Mouse (Mus musculus) myocyte (in vitro differentiated cells): Measurements from ENCODE around the gene Il4. TPM values are rescaled to one million over a fixed set of nuclear protein-coding genes. Genes with fewer than 3 reads are reported as not detected.

Experiments used
- H3K27me3 ChIP-seq: one replicate; pipeline ENCODE4 v1.6.1; 2011; ENCODE audit not compliant: control insufficient read depth, insufficient read depth, insufficient read length
- H3K36me3 ChIP-seq: one replicate; pipeline ENCODE4 v1.6.1; 2011; ENCODE audit not compliant: control insufficient read depth, insufficient read depth
- H3K4me2 ChIP-seq: one replicate; pipeline ENCODE4 v1.6.1; 2011; ENCODE audit warnings: low read depth, control low read depth
- H3K4me3 ChIP-seq: one replicate; pipeline ENCODE4 v1.5.1; 2011; ENCODE audit warnings: mild to moderate bottlenecking, control low read depth, moderate library complexity
- H3K79me2 ChIP-seq: one replicate; pipeline ENCODE4 v1.6.1; 2011; ENCODE audit not compliant: control insufficient read depth, insufficient read depth
- H3ac ChIP-seq: one replicate; pipeline ENCODE4 v1.6.1; 2011; ENCODE audit not compliant: control insufficient read depth, insufficient read length
- CEBPB ChIP-seq: IDR thresholded peaks from 2 replicates; pipeline ENCODE4 v1.6.1; 2011; ENCODE audit warnings: mild to moderate bottlenecking, moderate library complexity; ENCODE audit not compliant: poor library complexity, insufficient read depth, severe bottlenecking
- E2F4 ChIP-seq: IDR thresholded peaks from one replicate; pipeline ENCODE4 v1.6.1; 2011; ENCODE audit warnings: mild to moderate bottlenecking, control low read depth, moderate library complexity; ENCODE audit not compliant: insufficient read depth
- MAX ChIP-seq: IDR thresholded peaks from one replicate; pipeline ENCODE4 v1.6.1; 2011; ENCODE audit warnings: low read depth, mild to moderate bottlenecking, control low read depth
- MYOD1 ChIP-seq, 3 experiments: IDR thresholded peaks; one replicate each; pipeline ENCODE4 v1.6.1; 2011; ENCODE audit warnings: control low read depth in 2 of 3, low read depth in 2 of 3, mild to moderate bottlenecking in 2 of 3, moderate library complexity in 1 of 3; ENCODE audit not compliant: insufficient read length in 2 of 3, control insufficient read depth in 1 of 3
- MYOG ChIP-seq, 3 experiments: IDR thresholded peaks; one replicate each; pipeline ENCODE4 v1.6.1; 2011; ENCODE audit warnings: control low read depth in 2 of 3, low read depth in 2 of 3, mild to moderate bottlenecking in 2 of 3; ENCODE audit not compliant: insufficient read length in 2 of 3, control insufficient read depth in 1 of 3, insufficient read depth in 1 of 3
- POLR2A ChIP-seq: IDR thresholded peaks from one replicate; pipeline ENCODE4 v1.6.1; 2011; ENCODE audit warnings: low read depth, mild to moderate bottlenecking, control low read depth, moderate library complexity; ENCODE audit not compliant: insufficient read length
- POLR2AphosphoS2 ChIP-seq: IDR thresholded peaks from one replicate; pipeline ENCODE4 v1.6.1; 2011; ENCODE audit warnings: low read depth, control low read depth; ENCODE audit not compliant: insufficient read length
- REST ChIP-seq: IDR thresholded peaks from one replicate; pipeline ENCODE4 v1.6.1; 2011; ENCODE audit warnings: mild to moderate bottlenecking, control low read depth, moderate library complexity; ENCODE audit not compliant: insufficient read depth, insufficient read length
- SRF ChIP-seq: IDR thresholded peaks from one replicate; pipeline ENCODE4 v1.6.1; 2011; ENCODE audit warnings: low read depth; ENCODE audit not compliant: control insufficient read depth, insufficient read length
- TCF12 ChIP-seq: IDR thresholded peaks from one replicate; pipeline ENCODE4 v1.6.1; 2011; ENCODE audit warnings: mild to moderate bottlenecking, control low read depth; ENCODE audit not compliant: poor library complexity, insufficient read depth, severe bottlenecking
- TCF3 ChIP-seq: IDR thresholded peaks from one replicate; pipeline ENCODE4 v1.6.1; 2011; ENCODE audit warnings: low read depth, control low read depth; ENCODE audit not compliant: insufficient read length
- USF1 ChIP-seq: IDR thresholded peaks from one replicate; pipeline ENCODE4 v1.6.1; 2011; ENCODE audit warnings: low read depth, mild to moderate bottlenecking, control low read depth, moderate library complexity
- polyA plus RNA-seq: library from polyadenylated mRNA; unstranded; fragments of >200 nt; fragmentation: generic; extraction: Trizol; gene quantifications from one replicate; pipeline ENCODE4 v1.2.1, GENCODE M21; 2012; ENCODE audit warnings: missing spikeins

The Il4 gene
- polyA plus RNA-seq, 1 experiment, result 0.19 TPM

DNA sequence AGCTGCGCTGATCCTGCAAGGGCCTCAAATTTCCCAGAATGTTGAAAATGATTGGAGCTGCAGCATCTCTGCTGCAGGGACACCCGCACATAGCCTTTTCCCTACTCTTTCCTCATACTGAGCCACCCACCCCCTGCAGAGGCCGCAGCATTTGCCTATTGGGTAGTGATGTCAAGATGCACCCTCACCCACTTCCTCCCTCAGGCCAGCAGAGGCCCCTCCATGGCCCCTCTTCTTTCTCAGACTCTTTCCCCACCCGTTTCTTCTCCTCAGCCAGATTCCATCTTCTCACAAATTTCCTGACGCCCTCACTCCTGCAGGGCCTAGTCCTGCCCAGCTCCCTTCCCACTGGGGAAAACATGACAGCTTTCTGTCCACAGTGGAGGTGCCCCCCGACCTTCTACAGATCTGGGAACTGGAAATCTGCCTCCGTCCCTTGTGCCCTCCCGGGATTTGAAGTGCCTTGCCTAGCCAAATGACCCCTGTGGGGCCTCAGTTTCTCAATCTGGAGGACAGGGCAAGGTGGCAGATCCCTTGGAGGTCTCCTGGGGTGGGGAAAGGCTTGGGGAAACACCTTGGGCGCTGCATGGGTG is 17.2 kb upstream of the Il4 start:
- H3K79me2 ChIP-seq, result no peaks in the 10 kb centered on the region
- TF ChIP-seq MYOD1 (IDR thresholded peaks at IDR 0.05; ENCODE audit: control insufficient read depth in 1 of 3, insufficient read length in 2 of 3, low read depth in 2 of 3) (no peak), POLR2A (no peak), MAX (no peak), USF1 (no peak), TCF12 (no peak), SRF (no peak), TCF3 (no peak), CEBPB (no peak), POLR2AphosphoS2 (no peak), E2F4 (no peak), REST (no peak)
- no peak overlapping the region for H3ac ChIP-seq
- peaks cover 6% of the 10 kb centered on the region for H3K27me3 ChIP-seq
- no peak overlapping the region for H3K4me3 ChIP-seq
- peak overlapping the region; percentile 6 for H3K4me2 ChIP-seq
- no peaks in the 10 kb centered on the region for H3K36me3 ChIP-seq

DNA sequence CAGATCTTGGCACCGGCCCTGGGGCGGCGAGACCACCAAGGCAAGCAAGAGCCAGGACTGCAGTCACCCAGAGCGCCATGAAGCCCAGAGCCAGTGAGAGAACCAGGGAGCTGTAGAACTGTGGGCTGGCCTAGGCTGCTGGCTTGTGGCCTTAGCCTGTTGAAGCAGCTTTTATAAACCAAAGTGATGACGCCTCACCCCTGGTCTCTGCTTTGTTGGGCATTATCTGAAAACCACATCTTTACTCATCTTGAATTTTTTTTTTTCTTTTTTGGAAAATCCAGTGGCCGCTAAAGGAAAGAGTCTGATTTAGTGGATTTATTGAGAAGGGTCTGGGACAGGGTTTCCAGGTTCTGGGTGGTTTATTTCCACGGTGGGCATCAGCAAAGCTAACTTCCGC is 16.1 kb upstream of the Il4 start, which contains the start of gene Il13:
Gene Il13, minus strand, starts transcription at position 147 of the 400 bp plus-strand sequence.
- no peaks in the 10 kb centered on the region for H3K36me3 ChIP-seq
- no peak for TF ChIP-seq MYOG (IDR thresholded peaks at IDR 0.05; ENCODE audit: control insufficient read depth in 1 of 3, insufficient read depth in 1 of 3, insufficient read length in 2 of 3, low read depth in 2 of 3)
- no peak for TF ChIP-seq POLR2A
- TF ChIP-seq MAX, result no peak
- no peak for TF ChIP-seq TCF12
- no peak for TF ChIP-seq USF1
- no peak for TF ChIP-seq TCF3
- no peak for TF ChIP-seq MYOD1 (IDR thresholded peaks at IDR 0.05; ENCODE audit: control insufficient read depth in 1 of 3, insufficient read length in 2 of 3, low read depth in 2 of 3)
- TF ChIP-seq CEBPB, result no peak
- no peak for TF ChIP-seq POLR2AphosphoS2
- TF ChIP-seq E2F4, result no peak
- no peak for TF ChIP-seq REST
- TF ChIP-seq SRF, result no peak
- H3K79me2 ChIP-seq, result no peaks in the 10 kb centered on the region

DNA sequence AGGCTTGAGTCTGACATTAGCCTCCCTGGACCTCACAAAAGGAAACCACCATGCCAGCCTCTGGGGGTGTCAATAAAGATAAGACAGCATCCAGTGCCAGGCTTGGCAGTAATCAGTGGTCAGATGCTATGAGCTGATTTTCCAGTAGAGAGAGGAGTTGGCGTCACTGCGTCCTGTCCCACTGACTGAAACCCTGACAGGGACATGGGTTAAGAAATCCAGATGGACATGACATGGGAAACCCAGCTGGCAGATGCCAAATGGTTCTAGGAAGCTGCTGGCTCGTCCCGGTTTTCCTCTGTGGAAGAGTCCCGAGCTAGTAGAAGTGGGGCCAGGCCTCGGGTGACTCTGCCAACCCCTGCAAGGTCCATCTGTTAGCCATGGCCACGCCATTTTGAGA is 15.2 kb upstream of the Il4 start:
- H3K27me3 ChIP-seq, result peaks cover 6% of the 10 kb centered on the region
- no peaks in the 10 kb centered on the region for H3K36me3 ChIP-seq
- no peak overlapping the region for H3ac ChIP-seq
- no peak overlapping the region for H3K4me2 ChIP-seq
- H3K79me2 ChIP-seq, result no peaks in the 10 kb centered on the region
- TF ChIP-seq TCF3 (no peak), SRF (no peak), POLR2A (no peak), MYOG (IDR thresholded peaks at IDR 0.05; ENCODE audit: control insufficient read depth in 1 of 3, insufficient read depth in 1 of 3, insufficient read length in 2 of 3, low read depth in 2 of 3) (no peak), MYOD1 (IDR thresholded peaks at IDR 0.05; ENCODE audit: control insufficient read depth in 1 of 3, insufficient read length in 2 of 3, low read depth in 2 of 3) (no peak), E2F4 (no peak), MAX (no peak), USF1 (no peak), TCF12 (no peak), POLR2AphosphoS2 (no peak), CEBPB (no peak), REST (no peak)
- no peak overlapping the region for H3K4me3 ChIP-seq

More for the DNA sequence above, 16.1 kb upstream of the Il4 start, which contains the start of gene Il13:
- Histone ChIP-seq H3K4me3 (no peak within 1 kb of the TSS), H3ac (no peak within 1 kb of the TSS), H3K27me3 (peaks cover 6% of the 10 kb centered on the region), H3K4me2 (no peak within 1 kb of the TSS)

DNA sequence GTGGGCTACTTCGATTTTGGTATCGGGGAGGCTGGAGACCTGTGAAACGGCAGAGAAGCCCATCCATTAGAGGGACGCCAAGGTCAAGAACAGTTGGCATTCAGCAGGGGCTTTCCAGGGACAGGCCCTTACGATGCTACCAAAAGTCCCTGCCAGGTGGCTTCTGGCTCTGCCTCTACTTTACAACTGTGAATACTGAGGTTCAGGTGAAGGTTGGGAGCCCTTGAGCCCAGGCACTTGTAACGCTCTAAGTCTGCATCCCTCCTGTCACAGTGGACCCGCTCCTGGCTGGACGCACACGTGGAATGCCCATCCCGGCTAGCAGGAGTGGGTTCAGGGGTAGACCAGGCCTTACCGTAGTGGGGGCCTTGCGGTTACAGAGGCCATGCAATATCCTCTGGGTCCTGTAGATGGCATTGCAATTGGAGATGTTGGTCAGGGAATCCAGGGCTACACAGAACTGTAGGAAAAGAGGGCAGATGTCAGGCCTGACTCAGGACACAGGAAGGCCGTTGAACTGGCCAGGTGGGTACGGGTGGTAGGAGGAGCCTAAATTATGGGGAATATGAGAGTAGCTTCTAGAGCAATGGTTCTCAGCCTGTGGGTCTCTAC is 13.8 kb upstream of the Il4 start:
- H3ac ChIP-seq, result no peak overlapping the region
- H3K4me2 ChIP-seq, result no peak overlapping the region
- no peaks in the 10 kb centered on the region for H3K79me2 ChIP-seq
- H3K4me3 ChIP-seq, result no peak overlapping the region
- no peaks in the 10 kb centered on the region for H3K36me3 ChIP-seq
- no peaks in the 10 kb centered on the region for H3K27me3 ChIP-seq
- TF ChIP-seq MYOG (IDR thresholded peaks at IDR 0.05; ENCODE audit: control insufficient read depth in 1 of 3, insufficient read depth in 1 of 3, insufficient read length in 2 of 3, low read depth in 2 of 3), result no peak
- TF ChIP-seq CEBPB, result no peak
- TF ChIP-seq REST, result no peak
- TF ChIP-seq USF1, result no peak
- TF ChIP-seq TCF3, result no peak
- TF ChIP-seq MAX, result no peak
- no peak for TF ChIP-seq POLR2AphosphoS2
- TF ChIP-seq TCF12, result no peak
- no peak for TF ChIP-seq POLR2A
- TF ChIP-seq E2F4, result no peak
- TF ChIP-seq SRF, result no peak
- TF ChIP-seq MYOD1 (IDR thresholded peaks at IDR 0.05; ENCODE audit: control insufficient read depth in 1 of 3, insufficient read length in 2 of 3, low read depth in 2 of 3), result no peak
